Mouse (Mus musculus) lung, embryonic 15.5 days (tissue): ENCODE data around the gene Tiam1. TPM values are rescaled to one million over a fixed set of nuclear protein-coding genes. Genes with fewer than 3 reads are reported as not detected.

Experiments
- ATAC-seq: fragments of 200-750 bp; cut with Nextera tagmentation; 2 replicates; pipeline ENCODE4 v1.8.0; 2017; ENCODE audit warnings: moderate number of reproducible peaks, borderline replicate concordance; ENCODE audit not compliant: low FRiP score, low TSS enrichment; ENCODE audit errors: extremely low read depth
- H3K27ac ChIP-seq: fragments of 300-500 bp; sonication (generic); 2 replicates; pipeline ENCODE4 v1.5.1; 2015; ENCODE audit warnings: moderate library complexity, mild to moderate bottlenecking, inconsistent platforms
- H3K27me3 ChIP-seq: fragments of 300-500 bp; sonication (generic); 2 replicates; pipeline ENCODE4 v1.6.1; 2015; ENCODE audit warnings: inconsistent platforms
- H3K36me3 ChIP-seq: fragments of 300-500 bp; sonication (generic); 2 replicates; pipeline ENCODE4 v1.6.1; 2015; ENCODE audit warnings: inconsistent platforms
- H3K4me1 ChIP-seq: fragments of 300-500 bp; sonication (generic); 2 replicates; pipeline ENCODE4 v1.6.1; 2015; ENCODE audit warnings: inconsistent platforms
- H3K4me2 ChIP-seq: fragments of 300-500 bp; sonication (generic); 2 replicates; pipeline ENCODE4 v1.6.1; 2015; ENCODE audit warnings: inconsistent platforms, mild to moderate bottlenecking, moderate library complexity
- H3K4me3 ChIP-seq: fragments of 300-500 bp; sonication (generic); 2 replicates; pipeline ENCODE4 v1.5.1; 2015; ENCODE audit warnings: mild to moderate bottlenecking, inconsistent platforms
- H3K9ac ChIP-seq: fragments of 300-500 bp; sonication (generic); 2 replicates; pipeline ENCODE4 v1.6.1; 2015; ENCODE audit warnings: inconsistent platforms
- H3K9me3 ChIP-seq: fragments of 300-500 bp; sonication (generic); 2 replicates; pipeline ENCODE4 v1.6.1; 2016; ENCODE audit warnings: inconsistent platforms
- WGBS: fragments of 180-500 bp; shearing (Covaris S2); methylation state at CpG from one replicate; pipeline ENCODE4 v1.1.7; 2015; 5-methylcytosine and 5-hydroxymethylcytosine counted together
- polyA plus RNA-seq: library from polyadenylated mRNA; unstranded; fragments of >200 nt; fragmentation: Nextera tagmentation; extraction: Ambion mirVana; gene quantifications from 2 replicates; pipeline ENCODE4 v1.2.1, GENCODE M21; 2015

The Tiam1 gene
- polyA plus RNA-seq, 1 experiment from 2014 or later: 10.8 TPM

- H3K27me3 ChIP-seq: no peaks in the 10 kb centered on the region
- no peaks in the 10 kb centered on the region for H3K9me3 ChIP-seq
- H3K27ac ChIP-seq: no peak overlapping the region
- no peak overlapping the region for H3K4me3 ChIP-seq
- 57% methylated on average over 2 of the region's 2 CpGs for WGBS
- ATAC-seq: no peak
- H3K4me2 ChIP-seq: no peak overlapping the region
- H3K9ac ChIP-seq: no peak overlapping the region
- H3K4me1 ChIP-seq: no peaks in the 10 kb centered on the region
- H3K36me3 ChIP-seq: no peaks in the 10 kb centered on the region
Measured at GRCm38 (mm10) chr16:89739559-89739958, 404.0 kb downstream of the Tiam1 start.

DNA sequence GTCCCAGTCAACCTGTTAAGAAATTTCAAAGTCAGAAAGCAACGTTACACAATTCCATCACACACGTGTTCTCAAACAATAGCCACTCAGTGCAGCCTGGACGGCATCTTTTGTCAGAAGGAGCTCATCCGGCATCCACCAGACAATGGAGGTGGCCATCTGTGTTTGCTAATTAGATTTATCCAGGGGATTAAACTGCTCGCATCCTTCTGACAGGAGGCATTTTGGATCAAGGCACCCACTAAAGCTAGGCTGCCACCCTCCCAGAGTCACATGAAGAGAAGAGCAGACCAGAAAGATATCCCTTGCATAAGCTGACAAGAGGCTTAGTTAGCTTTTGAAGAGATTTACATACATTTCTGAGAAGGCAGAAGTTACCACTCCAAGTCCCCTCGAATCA, 404.6 kb downstream of the Tiam1 start:
- no peak overlapping the region for H3K27ac ChIP-seq
- 41% methylated on average over 6 of the region's 6 CpGs for WGBS
- no peaks in the 10 kb centered on the region for H3K27me3 ChIP-seq
- no peaks in the 10 kb centered on the region for H3K36me3 ChIP-seq
- H3K4me2 ChIP-seq: no peak overlapping the region
- H3K9me3 ChIP-seq: no peaks in the 10 kb centered on the region
- no peak for ATAC-seq
- no peak overlapping the region for H3K4me3 ChIP-seq
- no peaks in the 10 kb centered on the region for H3K4me1 ChIP-seq
- no peak overlapping the region for H3K9ac ChIP-seq

Other genes with a start within 250 kb of the Tiam1 start
- gene Sod1, start 77.0 kb upstream of the Tiam1 start, polyA plus RNA-seq: 1,192 and 1,274 TPM in 2 replicates
- gene Scaf4, start 140.7 kb upstream of the Tiam1 start, polyA plus RNA-seq: 23.8 and 25.7 TPM in 2 replicates
- 14.8 and 16.6 TPM in 2 replicates for gene Hunk, start 242.2 kb upstream of the Tiam1 start, polyA plus RNA-seq